Mouse (Mus musculus): Measurements from ENCODE around the gene Gm4131. TPM values are rescaled to one million over a fixed set of nuclear protein-coding genes. Genes with fewer than 3 reads are reported as not detected.
A peak's percentile ranks its signal among the peaks of the same experiment; 100 is the strongest.

Gm4131 gene
- polyA plus RNA-seq, 1 experiment from 2014 or later = not detected

DNA sequence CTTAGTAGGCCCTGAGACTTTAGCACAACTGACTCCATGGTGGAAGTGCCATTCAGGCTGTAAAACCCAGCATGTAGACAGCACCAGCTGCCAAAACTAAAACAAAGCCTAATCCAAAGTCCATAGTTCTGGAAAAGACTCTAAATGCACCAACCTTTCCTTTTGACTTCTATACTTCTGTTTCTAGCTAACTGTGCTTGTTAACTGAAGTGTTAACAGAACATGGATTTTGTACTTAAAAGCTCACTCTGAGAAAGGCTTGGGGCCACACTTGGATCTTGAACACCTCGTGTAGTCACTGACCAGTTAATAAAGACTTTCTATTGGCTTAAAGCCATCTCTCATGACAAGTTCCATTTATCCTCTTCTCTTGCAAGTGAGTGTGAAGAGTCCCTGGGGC is 123.8 kb downstream of the Gm4131 start:
- no peaks in the 10 kb centered on the region for H3K27me3 ChIP-seq
- H3K4me2 ChIP-seq (replicated peaks) = no peak overlapping the region
- WGBS = 65% methylated on average over 1 of the region's 1 CpGs
- peaks cover 10% of the 10 kb centered on the region; the same call in 1 of the 2 replicates for H3K4me1 ChIP-seq
- ATAC-seq (ENCODE audit: insufficient number of reproducible peaks, low FRiP score, low TSS enrichment, low read depth) = no peak
- no peak overlapping the region for H3K9ac ChIP-seq
- no peaks in the 10 kb centered on the region for H3K9me3 ChIP-seq (replicated peaks)
- peak overlapping the region; percentile 39; the same call in 1 of the 2 replicates for H3K27ac ChIP-seq (replicated peaks)
- no peak overlapping the region for H3K4me3 ChIP-seq (replicated peaks)
- H3K36me3 ChIP-seq = no peaks in the 10 kb centered on the region

DNA sequence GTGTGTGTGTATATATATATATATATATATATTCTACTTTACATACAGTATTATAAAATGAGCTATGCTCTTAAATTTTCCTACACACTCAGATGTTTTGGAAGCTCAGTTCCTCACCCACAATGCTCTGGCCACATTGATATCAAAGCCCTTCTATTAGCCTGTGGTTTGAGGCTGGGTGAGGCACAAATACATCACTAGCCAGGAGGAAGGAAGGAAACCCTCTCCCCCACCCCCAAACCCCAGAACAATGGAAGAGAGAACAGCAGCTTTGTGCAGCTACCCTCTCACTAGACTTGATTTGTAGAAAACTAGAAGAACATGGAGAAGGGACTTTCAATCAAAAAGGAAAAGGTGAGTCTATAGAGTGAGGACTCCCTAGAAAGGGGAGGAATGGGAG is 126.7 kb downstream of the Gm4131 start:
- H3K27ac ChIP-seq (replicated peaks) = no peak overlapping the region
- no peak for ATAC-seq (ENCODE audit: insufficient number of reproducible peaks, low FRiP score, low TSS enrichment, low read depth)
- no peak overlapping the region for H3K9ac ChIP-seq
- peaks cover 10% of the 10 kb centered on the region; the same call in 1 of the 2 replicates for H3K4me1 ChIP-seq
- H3K4me3 ChIP-seq (replicated peaks) = no peak overlapping the region
- H3K9me3 ChIP-seq (replicated peaks) = no peaks in the 10 kb centered on the region
- no peaks in the 10 kb centered on the region for H3K36me3 ChIP-seq
- H3K27me3 ChIP-seq = no peaks in the 10 kb centered on the region
- no peak overlapping the region for H3K4me2 ChIP-seq (replicated peaks)

DNA sequence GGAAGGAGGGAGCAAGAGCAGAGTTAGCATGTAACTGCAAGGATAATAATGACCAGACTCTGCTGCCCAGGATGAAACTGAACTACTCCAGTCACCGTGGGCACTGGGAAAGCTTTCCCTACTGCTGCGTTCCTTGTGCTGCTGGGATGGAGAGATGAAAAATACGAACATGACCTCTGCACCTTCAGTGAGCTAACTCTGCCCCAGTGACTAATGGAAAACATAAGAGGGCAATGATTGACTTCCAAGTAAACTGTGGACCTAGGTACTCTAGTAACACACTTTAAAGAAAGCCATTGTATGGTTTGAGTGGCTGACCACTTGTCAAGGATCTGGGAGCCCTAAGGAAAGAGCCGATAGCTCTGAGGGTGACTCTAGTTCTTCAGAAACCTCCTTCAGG is 128.5 kb downstream of the Gm4131 start:
- no peaks in the 10 kb centered on the region for H3K9me3 ChIP-seq (replicated peaks)
- H3K36me3 ChIP-seq = no peaks in the 10 kb centered on the region
- no peak overlapping the region for H3K4me2 ChIP-seq (replicated peaks)
- no peaks in the 10 kb centered on the region for H3K4me1 ChIP-seq
- no peak overlapping the region for H3K9ac ChIP-seq
- ATAC-seq (ENCODE audit: insufficient number of reproducible peaks, low FRiP score, low TSS enrichment, low read depth) = no peak
- H3K27me3 ChIP-seq = no peaks in the 10 kb centered on the region
- WGBS = 61% methylated on average over 4 of the region's 4 CpGs
- no peak overlapping the region for H3K27ac ChIP-seq (replicated peaks)
- H3K4me3 ChIP-seq (replicated peaks) = no peak overlapping the region

DNA sequence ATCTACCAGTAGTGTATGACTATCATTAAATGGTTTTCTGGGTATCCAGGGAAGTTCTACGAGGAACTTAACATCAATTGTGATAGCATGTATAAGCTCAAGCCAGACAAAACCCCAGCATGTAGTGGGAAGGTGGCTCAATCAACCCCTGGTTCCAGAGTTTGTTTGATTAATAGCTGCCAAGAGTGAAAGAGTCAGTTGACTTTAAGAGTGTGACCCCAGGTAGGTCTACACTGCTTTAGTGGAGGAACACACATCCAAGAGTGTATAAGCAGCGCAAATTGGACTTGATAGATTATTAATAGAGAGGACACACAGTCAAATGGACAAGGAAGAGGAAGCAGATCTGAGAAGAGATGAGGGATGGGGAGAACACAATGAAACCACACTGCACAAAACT is 128.9 kb downstream of the Gm4131 start:
- Histone ChIP-seq H3K27me3 (no peaks in the 10 kb centered on the region), H3K4me1 (no peaks in the 10 kb centered on the region), H3K9me3 (replicated peaks) (no peaks in the 10 kb centered on the region), H3K27ac (replicated peaks) (no peak overlapping the region), H3K4me2 (replicated peaks) (no peak overlapping the region), H3K9ac (no peak overlapping the region), H3K4me3 (replicated peaks) (no peak overlapping the region), H3K36me3 (no peaks in the 10 kb centered on the region)
- WGBS = 90% methylated on average over 2 of the region's 2 CpGs
- ATAC-seq (ENCODE audit: insufficient number of reproducible peaks, low FRiP score, low TSS enrichment, low read depth) = no peak

DNA sequence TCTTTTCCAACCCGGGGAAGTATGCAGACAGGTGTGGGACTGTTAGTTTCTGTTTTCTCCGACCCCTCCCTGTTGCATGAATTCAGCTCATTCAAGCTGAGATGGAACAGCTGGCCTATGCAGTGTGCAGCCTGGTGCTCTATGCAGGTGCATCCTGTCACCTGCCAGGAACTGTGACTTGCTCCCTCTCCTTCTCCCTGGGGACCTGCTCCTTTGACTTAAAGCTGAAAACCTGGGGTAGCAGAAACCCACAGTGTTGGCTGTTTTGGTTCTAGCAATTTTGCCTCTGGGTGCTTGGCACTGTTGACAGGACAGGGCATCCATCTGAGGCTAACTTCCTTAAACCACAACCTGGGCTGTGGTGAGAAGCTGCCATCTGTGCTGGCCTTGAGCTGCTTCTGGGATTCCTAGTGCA is 141.4 kb downstream of the Gm4131 start:
- Histone ChIP-seq H3K9ac (no peak overlapping the region), H3K27ac (replicated peaks) (no peak overlapping the region), H3K4me3 (replicated peaks) (no peak overlapping the region), H3K9me3 (replicated peaks) (no peaks in the 10 kb centered on the region), H3K4me1 (0 out of 2 replicates have a peak, but pooled peaks cover 5% of the 10 kb centered on the region), H3K4me2 (replicated peaks) (no peak overlapping the region), H3K27me3 (no peaks in the 10 kb centered on the region), H3K36me3 (no peaks in the 10 kb centered on the region)
- no peak for ATAC-seq (ENCODE audit: insufficient number of reproducible peaks, low FRiP score, low TSS enrichment, low read depth)
- 67% methylated on average over 2 of the region's 2 CpGs for WGBS

DNA sequence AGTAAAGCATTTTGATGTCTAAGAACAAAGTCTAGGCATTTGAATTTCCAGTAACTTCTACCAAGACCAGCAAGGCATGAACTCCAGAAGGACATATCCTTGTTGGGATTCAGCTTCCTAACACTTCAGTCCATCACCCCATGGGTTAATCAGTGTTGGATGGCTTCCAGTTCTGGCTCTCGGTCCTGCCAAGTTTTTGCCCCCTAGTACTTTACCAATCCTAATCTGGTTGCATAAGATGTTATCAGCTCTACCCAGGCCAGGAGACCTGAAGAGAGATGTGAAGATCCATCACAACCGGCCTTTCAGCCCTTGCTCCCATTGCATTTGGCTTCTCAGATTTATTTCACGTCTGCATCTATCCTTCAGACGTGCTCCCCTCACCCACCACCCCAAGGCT is 144.5 kb downstream of the Gm4131 start:
- H3K36me3 ChIP-seq = no peaks in the 10 kb centered on the region
- H3K4me3 ChIP-seq (replicated peaks) = no peak overlapping the region
- H3K4me2 ChIP-seq (replicated peaks) = no peak overlapping the region
- no peaks in the 10 kb centered on the region for H3K9me3 ChIP-seq (replicated peaks)
- no peak for ATAC-seq (ENCODE audit: insufficient number of reproducible peaks, low FRiP score, low TSS enrichment, low read depth)
- WGBS = 65% methylated on average over 4 of the region's 4 CpGs
- no peak overlapping the region for H3K27ac ChIP-seq (replicated peaks)
- H3K27me3 ChIP-seq = no peaks in the 10 kb centered on the region
- H3K4me1 ChIP-seq = 0 out of 2 replicates have a peak, but pooled peaks cover 5% of the 10 kb centered on the region
- H3K9ac ChIP-seq = no peak overlapping the region

DNA sequence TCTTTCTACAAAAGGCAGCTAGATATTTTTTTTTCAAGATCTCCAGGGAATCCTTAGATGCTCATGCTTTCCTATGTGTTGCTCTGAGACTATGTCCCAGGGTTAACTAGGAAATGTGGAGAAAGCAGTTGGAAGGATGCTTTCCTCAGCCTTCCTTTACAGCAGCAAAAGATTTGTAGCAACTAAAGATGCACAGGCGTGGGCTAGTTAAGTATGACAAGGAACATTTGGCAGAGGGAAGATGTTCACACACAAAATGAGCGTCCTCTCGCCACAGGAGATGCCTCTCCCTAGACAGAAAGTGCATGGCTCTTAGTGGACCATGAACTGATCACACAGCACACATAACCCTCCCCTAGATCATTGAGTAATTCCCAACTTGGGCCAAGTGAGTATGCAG is 149.2 kb downstream of the Gm4131 start:
- Histone ChIP-seq H3K4me3 (replicated peaks) (no peak overlapping the region), H3K9ac (no peak overlapping the region), H3K36me3 (no peaks in the 10 kb centered on the region), H3K27ac (replicated peaks) (no peak overlapping the region), H3K4me2 (replicated peaks) (no peak overlapping the region), H3K9me3 (replicated peaks) (no peaks in the 10 kb centered on the region), H3K27me3 (no peaks in the 10 kb centered on the region), H3K4me1 (no peaks in the 10 kb centered on the region)
- 74% methylated on average over 3 of the region's 3 CpGs for WGBS
- ATAC-seq (ENCODE audit: insufficient number of reproducible peaks, low FRiP score, low TSS enrichment, low read depth) = no peak

DNA sequence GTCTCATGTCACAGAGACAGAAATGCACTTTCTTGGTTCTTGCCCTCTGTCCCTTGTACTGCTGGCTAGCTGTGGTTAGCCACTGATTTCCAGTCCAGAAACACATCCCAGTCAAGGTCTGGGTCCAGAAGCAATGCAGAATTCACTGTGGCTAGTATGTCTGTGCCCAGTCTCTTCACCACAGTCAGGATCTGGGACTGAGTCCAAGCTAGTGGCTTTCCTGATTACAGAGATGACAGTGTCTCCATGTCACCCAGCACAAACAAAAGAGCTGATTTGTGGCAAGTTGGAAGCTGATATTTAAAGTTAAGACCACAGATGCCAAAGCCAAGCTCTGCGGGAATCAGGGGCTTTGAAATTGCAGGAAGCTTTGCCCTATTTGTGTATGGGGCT is 150.0 kb downstream of the Gm4131 start:
- H3K4me3 ChIP-seq (replicated peaks) = no peak overlapping the region
- no peaks in the 10 kb centered on the region for H3K9me3 ChIP-seq (replicated peaks)
- H3K27ac ChIP-seq (replicated peaks) = no peak overlapping the region
- no peak overlapping the region for H3K9ac ChIP-seq
- H3K36me3 ChIP-seq = no peaks in the 10 kb centered on the region
- H3K27me3 ChIP-seq = no peaks in the 10 kb centered on the region
- H3K4me2 ChIP-seq (replicated peaks) = no peak overlapping the region
- no peaks in the 10 kb centered on the region for H3K4me1 ChIP-seq
- peak; percentile 54; the same call in 1 of the 2 replicates for ATAC-seq (ENCODE audit: insufficient number of reproducible peaks, low FRiP score, low TSS enrichment, low read depth)
- 34% methylated on average over 1 of the region's 1 CpGs for WGBS

DNA sequence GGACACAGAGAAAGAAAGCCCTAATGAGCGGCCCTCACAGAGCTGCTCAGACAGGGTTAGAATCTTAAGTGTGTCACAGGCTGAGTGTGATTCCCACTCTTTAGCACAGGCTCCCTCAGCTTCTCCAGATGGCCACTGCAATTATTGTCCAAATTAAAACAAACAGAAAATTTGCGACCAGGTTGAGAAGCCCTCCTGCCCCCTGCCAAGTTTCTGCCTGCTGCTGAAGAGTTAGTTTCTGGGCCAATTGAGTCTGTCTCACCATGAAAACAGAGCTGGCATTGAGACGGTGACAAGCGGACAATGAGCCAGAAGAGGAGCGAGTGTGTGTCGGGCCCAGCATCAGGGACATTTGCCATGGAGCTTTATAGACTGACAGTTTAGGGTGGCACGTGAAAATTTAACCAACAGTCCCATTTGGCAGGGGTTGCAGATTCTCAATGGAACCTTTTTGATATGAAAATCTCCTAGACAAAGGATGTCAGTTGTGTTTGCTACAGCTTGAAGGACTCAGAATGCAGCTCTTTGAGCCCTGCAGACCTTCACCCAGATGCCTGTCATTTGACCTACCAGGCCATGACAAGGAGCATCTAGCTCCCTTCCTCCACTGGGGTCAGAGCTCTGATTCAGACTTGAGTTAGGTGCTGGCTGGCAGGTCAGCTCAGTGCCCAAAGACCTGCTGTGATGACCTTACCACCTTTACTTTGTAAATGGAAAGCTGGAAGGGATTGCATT is 150.5 kb downstream of the Gm4131 start:
- H3K27ac ChIP-seq (replicated peaks) = no peak overlapping the region
- no peak overlapping the region for H3K9ac ChIP-seq
- no peak overlapping the region for H3K4me3 ChIP-seq (replicated peaks)
- H3K4me1 ChIP-seq = no peaks in the 10 kb centered on the region
- H3K4me2 ChIP-seq (replicated peaks) = no peak overlapping the region
- H3K36me3 ChIP-seq = no peaks in the 10 kb centered on the region
- no peak for ATAC-seq (ENCODE audit: insufficient number of reproducible peaks, low FRiP score, low TSS enrichment, low read depth)
- WGBS = 53% methylated on average over 7 of the region's 7 CpGs
- no peaks in the 10 kb centered on the region for H3K9me3 ChIP-seq (replicated peaks)
- no peaks in the 10 kb centered on the region for H3K27me3 ChIP-seq

Other genes starting within 250 kb of the Gm4131 start
- 0.40 and 0.51 TPM in 2 replicates for gene Gucy1b2, start 110.6 kb downstream of the Gm4131 start, polyA plus RNA-seq (2015; fragmentation: Nextera tagmentation; extraction: Ambion mirVana)
- 3.6 and 5.4 TPM in 2 replicates for gene Fam124a, start 11.2 kb downstream of the Gm4131 start, polyA plus RNA-seq (2015; fragmentation: Nextera tagmentation; extraction: Ambion mirVana)
- gene Serpine3, start 96.7 kb upstream of the Gm4131 start, polyA plus RNA-seq (2015; fragmentation: Nextera tagmentation; extraction: Ambion mirVana) = not detected in 2 replicates
- 21.1 and 23.2 TPM in 2 replicates for gene Ints6, start 194.2 kb upstream of the Gm4131 start, polyA plus RNA-seq (2015; fragmentation: Nextera tagmentation; extraction: Ambion mirVana)

Measured in embryonic facial prominence, embryonic 15.5 days (tissue).